Mouse (Mus musculus) heart, postnatal 4 days (tissue): ENCODE results near the gene Nrcam. TPM values are rescaled to one million over a fixed set of nuclear protein-coding genes. Genes with fewer than 3 reads are reported as not detected.

Experiments
- DNase-seq: peaks from one replicate; pipeline ENCODE4 v3.0.0; 2021
- total RNA-seq, 2 experiments: library from RNA; stranded (reverse); gene quantifications; 2 replicates each; pipeline ENCODE4 v1.2.3; 2021

Gene Nrcam
- total RNA-seq, 2 experiments from 2014 or later, result 0.62 to 1.5 TPM

GRCm38 (mm10) chr12:44371076-44371710, 42.5 kb downstream of the Nrcam start:
- no peak for DNase-seq

- no peak for DNase-seq
These were observed 47.3 kb downstream of the Nrcam start for GRCm38 (mm10) chr12:44375956-44376355.

GRCm38 (mm10) chr12:44378431-44379161, 49.9 kb downstream of the Nrcam start:
- no peak for DNase-seq

- no peak for DNase-seq
These were observed 52.1 kb downstream of the Nrcam start for GRCm38 (mm10) chr12:44380805-44381204.

- DNase-seq, result no peak
These were observed 57.7 kb downstream of the Nrcam start for GRCm38 (mm10) chr12:44386398-44386797.

GRCm38 (mm10) chr12:44388220-44388619, 59.5 kb downstream of the Nrcam start:
- DNase-seq, result no peak

GRCm38 (mm10) chr12:44390391-44391137, 61.9 kb downstream of the Nrcam start:
- no peak for DNase-seq

GRCm38 (mm10) chr12:44394901-44395300, 66.2 kb downstream of the Nrcam start:
- no peak for DNase-seq

GRCm38 (mm10) chr12:44397782-44398181, 69.1 kb downstream of the Nrcam start:
- no peak for DNase-seq

GRCm38 (mm10) chr12:44402134-44402533, 73.4 kb downstream of the Nrcam start:
- DNase-seq, result no peak

GRCm38 (mm10) chr12:44403270-44403669, 74.6 kb downstream of the Nrcam start:
- no peak for DNase-seq

GRCm38 (mm10) chr12:44403731-44404424, 75.2 kb downstream of the Nrcam start:
- DNase-seq, result no peak

- no peak for DNase-seq
These were observed 81.1 kb downstream of the Nrcam start for GRCm38 (mm10) chr12:44409786-44410185.

- DNase-seq, result no peak
These were observed 82.3 kb downstream of the Nrcam start for GRCm38 (mm10) chr12:44411031-44411430.

GRCm38 (mm10) chr12:44422154-44422866, 93.6 kb downstream of the Nrcam start:
- DNase-seq, result no peak

GRCm38 (mm10) chr12:44422867-44423255, 94.2 kb downstream of the Nrcam start:
- DNase-seq, result no peak

GRCm38 (mm10) chr12:44424011-44424410, 95.3 kb downstream of the Nrcam start:
- no peak for DNase-seq

- DNase-seq, result peak; percentile 5
These were observed 96.4 kb downstream of the Nrcam start for GRCm38 (mm10) chr12:44425040-44425439.

GRCm38 (mm10) chr12:44430335-44430734, 101.7 kb downstream of the Nrcam start:
- no peak for DNase-seq

GRCm38 (mm10) chr12:44430996-44431395, 102.3 kb downstream of the Nrcam start:
- no peak for DNase-seq

GRCm38 (mm10) chr12:44432727-44433126, 104.0 kb downstream of the Nrcam start:
- DNase-seq, result no peak
